Mouse (Mus musculus) neural tube, embryonic 15.5 days (tissue): ENCODE measurements around the gene Pla2g5. TPM values are rescaled to one million over a fixed set of nuclear protein-coding genes. Genes with fewer than 3 reads are reported as not detected.
A peak's percentile ranks its signal among the peaks of the same experiment; 100 is the strongest.

Experiments
- ATAC-seq: fragments of 200-750 bp; cut with Nextera tagmentation; 2 replicates; pipeline ENCODE4 v1.8.0; 2017; ENCODE audit warnings: mild to moderate bottlenecking, moderate TSS enrichment, moderate library complexity; ENCODE audit not compliant: low FRiP score
- H3K27ac ChIP-seq: fragments of 300-500 bp; sonication (generic); replicated peaks from 2 replicates; pipeline ENCODE4 v1.5.1; 2015; ENCODE audit warnings: mild to moderate bottlenecking, inconsistent platforms
- H3K27me3 ChIP-seq: fragments of 300-500 bp; sonication (generic); replicated peaks from 2 replicates; pipeline ENCODE4 v1.6.1; 2015; ENCODE audit warnings: inconsistent platforms
- H3K36me3 ChIP-seq: fragments of 300-500 bp; sonication (generic); 2 replicates; pipeline ENCODE4 v1.6.1; 2015; ENCODE audit warnings: inconsistent platforms
- H3K4me1 ChIP-seq: fragments of 300-500 bp; sonication (generic); 2 replicates; pipeline ENCODE4 v1.6.1; 2015; ENCODE audit warnings: inconsistent platforms
- H3K4me2 ChIP-seq: fragments of 300-500 bp; sonication (generic); 2 replicates; pipeline ENCODE4 v1.6.1; 2015; ENCODE audit warnings: inconsistent platforms, mild to moderate bottlenecking, moderate library complexity
- H3K4me3 ChIP-seq: fragments of 300-500 bp; sonication (generic); replicated peaks from 2 replicates; pipeline ENCODE4 v1.5.1; 2015; ENCODE audit warnings: mild to moderate bottlenecking, inconsistent platforms
- H3K9ac ChIP-seq: fragments of 300-500 bp; sonication (generic); replicated peaks from 2 replicates; pipeline ENCODE4 v1.6.1; 2015; ENCODE audit warnings: mild to moderate bottlenecking, inconsistent platforms
- H3K9me3 ChIP-seq: fragments of 300-500 bp; sonication (generic); replicated peaks from 2 replicates; pipeline ENCODE4 v1.6.1; 2016; ENCODE audit warnings: inconsistent platforms
- WGBS: fragments of 180-500 bp; shearing (Covaris S2); methylation state at CpG from one replicate; pipeline ENCODE4 v1.1.7; 2015; ENCODE audit warnings: mixed read lengths; 5-methylcytosine and 5-hydroxymethylcytosine counted together
- polyA plus RNA-seq: library from polyadenylated mRNA; unstranded; fragments of >200 nt; fragmentation: Nextera tagmentation; extraction: Ambion mirVana; gene quantifications from 2 replicates; pipeline ENCODE4 v1.2.1, GENCODE M21; 2015

The Pla2g5 gene
- polyA plus RNA-seq, 1 experiment from 2014 or later, result 0.24 TPM

DNA sequence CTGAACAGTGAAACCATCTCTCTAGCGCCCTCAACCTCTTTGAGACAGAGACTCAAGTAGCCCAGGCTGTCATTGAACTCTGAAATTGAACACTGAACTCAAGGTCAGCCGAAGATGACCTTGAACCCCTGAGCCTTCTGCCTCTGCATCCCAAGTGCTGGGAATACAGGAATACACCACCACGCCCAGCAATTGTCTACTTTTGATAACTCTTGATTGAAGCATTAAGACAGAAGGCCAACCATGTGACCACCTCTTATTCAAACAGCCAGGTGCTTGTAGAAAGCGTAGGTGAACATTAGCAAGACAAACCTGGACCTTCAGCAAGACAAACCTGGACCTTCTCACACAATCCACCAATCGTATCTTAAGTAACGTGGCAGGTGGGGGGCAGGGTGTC, 68.9 kb downstream of the Pla2g5 start:
- no peak overlapping the region for H3K27ac ChIP-seq
- WGBS, result 92% methylated on average over 6 of the region's 6 CpGs
- no peaks in the 10 kb centered on the region for H3K9me3 ChIP-seq
- no peaks in the 10 kb centered on the region for H3K27me3 ChIP-seq
- H3K4me3 ChIP-seq, result no peak overlapping the region
- no peak overlapping the region for H3K4me2 ChIP-seq
- no peak overlapping the region for H3K9ac ChIP-seq
- H3K4me1 ChIP-seq, result peaks cover 10% of the 10 kb centered on the region; the same call in 1 of the 2 replicates
- no peak for ATAC-seq
- H3K36me3 ChIP-seq, result no peaks in the 10 kb centered on the region

DNA sequence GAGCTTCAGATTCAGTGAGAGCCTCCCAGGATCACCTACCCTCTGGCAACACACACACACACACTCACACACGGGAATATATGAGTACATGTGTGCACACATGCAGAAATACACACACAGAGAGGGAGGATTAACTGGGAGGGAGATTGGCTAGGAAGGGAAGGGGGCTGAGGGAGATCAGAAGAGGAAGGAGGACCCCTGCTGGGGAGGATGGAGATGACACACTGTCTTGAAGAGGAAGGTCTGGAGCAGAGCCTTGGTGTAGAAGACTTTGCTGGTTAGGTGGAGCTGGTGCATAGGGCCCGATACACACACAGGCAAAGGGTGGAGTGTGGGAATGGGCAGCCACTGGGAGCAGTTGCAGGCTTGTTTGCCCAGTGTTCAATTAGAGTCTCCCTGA, 70.0 kb downstream of the Pla2g5 start:
- ATAC-seq, result 0 out of 2 replicates have a peak, but pooled peaks have one; percentile 45
- Histone ChIP-seq H3K9ac (no peak overlapping the region), H3K36me3 (no peaks in the 10 kb centered on the region), H3K27me3 (no peaks in the 10 kb centered on the region), H3K27ac (no peak overlapping the region; the same call in 1 of the 2 replicates), H3K4me3 (no peak overlapping the region), H3K4me1 (0 out of 2 replicates have a peak, but pooled peaks cover 5% of the 10 kb centered on the region), H3K4me2 (no peak overlapping the region), H3K9me3 (no peaks in the 10 kb centered on the region)
- 66% methylated on average over 2 of the region's 2 CpGs for WGBS

- H3K4me3 ChIP-seq, result no peak overlapping the region
- H3K4me1 ChIP-seq, result 0 out of 2 replicates have a peak, but pooled peaks cover 5% of the 10 kb centered on the region
- H3K27ac ChIP-seq, result no peak overlapping the region; the same call in 1 of the 2 replicates
- H3K9ac ChIP-seq, result no peak overlapping the region
- H3K27me3 ChIP-seq, result no peaks in the 10 kb centered on the region
- H3K9me3 ChIP-seq, result no peaks in the 10 kb centered on the region
- H3K36me3 ChIP-seq, result no peaks in the 10 kb centered on the region
- WGBS, result 72% methylated on average over 9 of the region's 9 CpGs
- ATAC-seq, result no peak
- H3K4me2 ChIP-seq, result no peak overlapping the region
These were observed 70.7 kb downstream of the Pla2g5 start for GRCm38 (mm10) chr4:138792599-138792998.

GRCm38 (mm10) chr4:138791452-138791851, 71.8 kb downstream of the Pla2g5 start:
- no peaks in the 10 kb centered on the region for H3K27me3 ChIP-seq
- ATAC-seq, result no peak
- H3K36me3 ChIP-seq, result no peaks in the 10 kb centered on the region
- no peak overlapping the region for H3K27ac ChIP-seq
- WGBS, result 67% methylated on average over 6 of the region's 6 CpGs
- no peaks in the 10 kb centered on the region for H3K9me3 ChIP-seq
- H3K4me3 ChIP-seq, result no peak overlapping the region
- 0 out of 2 replicates have a peak, but pooled peaks cover 5% of the 10 kb centered on the region for H3K4me1 ChIP-seq
- no peak overlapping the region for H3K4me2 ChIP-seq
- H3K9ac ChIP-seq, result no peak overlapping the region

DNA sequence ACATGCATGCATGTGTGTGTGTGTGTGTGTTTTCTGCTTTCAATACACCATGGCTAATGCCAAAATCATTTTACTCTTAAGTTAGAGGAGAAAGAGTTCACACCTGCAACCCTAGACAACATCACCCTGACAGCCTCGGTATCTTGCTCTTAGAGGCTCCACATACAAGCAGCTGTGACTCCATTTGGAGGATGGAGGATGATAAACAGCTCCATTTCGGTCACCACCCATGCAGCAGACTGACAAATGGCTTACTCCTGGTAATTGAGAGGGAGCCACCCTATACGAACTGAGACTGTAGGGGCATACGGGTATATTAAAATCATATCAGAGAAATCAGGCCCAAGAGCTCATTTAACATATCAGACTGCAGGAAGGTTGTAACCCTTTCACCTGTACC, 74.9 kb downstream of the Pla2g5 start:
- ATAC-seq, result no peak
- no peaks in the 10 kb centered on the region for H3K27me3 ChIP-seq
- H3K4me1 ChIP-seq, result 0 out of 2 replicates have a peak, but pooled peaks cover 2% of the 10 kb centered on the region
- no peak overlapping the region for H3K4me2 ChIP-seq
- no peak overlapping the region for H3K9ac ChIP-seq
- H3K27ac ChIP-seq, result no peak overlapping the region
- H3K9me3 ChIP-seq, result no peaks in the 10 kb centered on the region
- no peaks in the 10 kb centered on the region for H3K36me3 ChIP-seq
- H3K4me3 ChIP-seq, result no peak overlapping the region
- 67% methylated on average over 4 of the region's 4 CpGs for WGBS

GRCm38 (mm10) chr4:138786141-138786540, 77.1 kb downstream of the Pla2g5 start:
- 67% methylated on average over 4 of the region's 4 CpGs for WGBS
- no peak for ATAC-seq
- no peaks in the 10 kb centered on the region for H3K4me1 ChIP-seq

DNA sequence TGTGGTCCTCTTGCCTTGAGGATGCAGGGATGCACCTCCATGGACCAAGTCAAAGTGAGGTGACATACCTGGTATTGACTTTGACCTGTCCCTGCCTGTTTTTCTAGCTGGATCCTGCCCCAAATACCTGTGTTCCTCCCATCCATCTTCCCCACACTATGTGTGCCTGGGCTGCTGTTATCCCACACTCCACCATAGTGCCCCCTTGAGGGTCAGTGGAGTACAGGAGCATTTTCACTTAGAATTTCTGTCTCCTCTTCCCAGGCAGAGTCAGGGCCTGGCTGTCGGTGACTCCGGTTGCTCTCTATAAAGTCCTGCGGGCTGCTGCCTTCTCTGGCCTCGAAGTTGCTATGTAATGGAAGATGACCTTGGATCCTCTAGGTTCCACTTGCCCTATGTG, 77.6 kb downstream of the Pla2g5 start:
- no peaks in the 10 kb centered on the region for H3K9me3 ChIP-seq
- H3K27me3 ChIP-seq, result no peaks in the 10 kb centered on the region
- H3K27ac ChIP-seq, result no peak overlapping the region
- no peak overlapping the region for H3K4me3 ChIP-seq
- no peaks in the 10 kb centered on the region for H3K4me1 ChIP-seq
- H3K9ac ChIP-seq, result no peak overlapping the region
- H3K36me3 ChIP-seq, result no peaks in the 10 kb centered on the region
- H3K4me2 ChIP-seq, result no peak overlapping the region
- 57% methylated on average over 4 of the region's 4 CpGs for WGBS
- ATAC-seq, result no peak

More at GRCm38 (mm10) chr4:138786141-138786540, 77.1 kb downstream of the Pla2g5 start:
- no peak overlapping the region for H3K9ac ChIP-seq
- no peaks in the 10 kb centered on the region for H3K36me3 ChIP-seq
- no peaks in the 10 kb centered on the region for H3K9me3 ChIP-seq
- no peak overlapping the region for H3K4me2 ChIP-seq
- H3K27ac ChIP-seq, result no peak overlapping the region
- H3K4me3 ChIP-seq, result no peak overlapping the region
- H3K27me3 ChIP-seq, result no peaks in the 10 kb centered on the region

- no peak overlapping the region for H3K9ac ChIP-seq
- ATAC-seq, result no peak
- 80% methylated on average over 6 of the region's 6 CpGs for WGBS
- no peaks in the 10 kb centered on the region for H3K36me3 ChIP-seq
- no peaks in the 10 kb centered on the region for H3K27me3 ChIP-seq
- H3K4me3 ChIP-seq, result no peak overlapping the region
- no peaks in the 10 kb centered on the region for H3K9me3 ChIP-seq
- no peak overlapping the region for H3K27ac ChIP-seq
- H3K4me1 ChIP-seq, result peaks cover 15% of the 10 kb centered on the region
- no peak overlapping the region for H3K4me2 ChIP-seq
These were observed 81.2 kb downstream of the Pla2g5 start for GRCm38 (mm10) chr4:138782098-138782497.

GRCm38 (mm10) chr4:138780300-138780699, 83.0 kb downstream of the Pla2g5 start:
- Histone ChIP-seq H3K9ac (no peak overlapping the region), H3K9me3 (no peaks in the 10 kb centered on the region), H3K4me1 (peaks cover 23% of the 10 kb centered on the region), H3K4me2 (no peak overlapping the region), H3K36me3 (no peaks in the 10 kb centered on the region), H3K27me3 (no peaks in the 10 kb centered on the region), H3K4me3 (no peak overlapping the region), H3K27ac (no peak overlapping the region)
- no peak for ATAC-seq
- WGBS, result 91% methylated on average over 5 of the region's 5 CpGs

- no peaks in the 10 kb centered on the region for H3K27me3 ChIP-seq
- ATAC-seq, result peak; percentile 78
- peaks cover 23% of the 10 kb centered on the region for H3K4me1 ChIP-seq
- H3K9me3 ChIP-seq, result no peaks in the 10 kb centered on the region
- H3K9ac ChIP-seq, result no peak overlapping the region
- 31% methylated on average over 20 of the region's 20 CpGs for WGBS
- H3K4me2 ChIP-seq, result no peak overlapping the region
- H3K36me3 ChIP-seq, result no peaks in the 10 kb centered on the region
- H3K27ac ChIP-seq, result peak overlapping the region; percentile 81
- no peak overlapping the region for H3K4me3 ChIP-seq
These were observed 85.6 kb downstream of the Pla2g5 start for GRCm38 (mm10) chr4:138777417-138778407.

DNA sequence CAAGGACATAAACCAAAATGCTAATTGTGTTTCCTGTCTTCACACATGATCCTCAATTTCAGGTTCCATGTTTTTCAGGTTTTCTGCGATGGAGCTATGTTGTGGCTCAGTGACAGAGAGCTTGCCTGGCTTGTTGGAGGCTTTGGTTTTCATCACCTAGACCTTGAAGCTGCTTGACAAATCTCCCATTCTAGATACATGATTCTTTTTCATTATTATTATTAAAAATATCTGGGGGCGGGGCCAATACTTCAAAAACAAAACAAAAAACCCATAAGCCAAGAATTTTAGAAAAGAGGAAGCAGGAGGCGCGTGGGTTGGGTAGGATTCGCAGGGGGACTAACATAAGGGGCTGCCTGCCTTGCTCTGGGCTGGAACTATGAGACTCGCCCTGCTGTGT, 87.8 kb downstream of the Pla2g5 start, which contains the start of gene Pla2g2d:
Gene Pla2g2d (plus strand): TSS at position 301 of the 400 bp plus-strand sequence.
- Histone ChIP-seq H3K4me1 (peaks cover 23% of the 10 kb centered on the region), H3K27me3 (no peaks in the 10 kb centered on the region)
- ATAC-seq, result no peak

DNA sequence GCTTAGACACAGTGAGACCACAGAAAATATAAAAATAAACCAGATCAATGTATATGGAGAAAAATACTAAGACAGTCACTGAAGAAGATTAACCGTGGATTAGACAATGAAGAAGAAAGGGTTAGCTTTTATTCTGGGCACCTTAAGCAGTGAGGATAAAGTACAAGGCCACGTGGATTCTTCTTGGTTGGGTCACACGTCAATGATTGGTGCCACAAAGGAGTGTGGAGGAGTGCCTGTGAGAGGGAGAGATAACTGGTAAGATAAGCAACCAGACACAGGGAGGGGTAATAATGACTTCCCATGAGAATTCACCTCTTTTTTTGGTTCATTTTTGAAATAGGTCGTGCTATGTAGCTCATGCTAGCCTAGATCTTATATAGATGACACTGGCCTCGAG, 90.9 kb downstream of the Pla2g5 start:
- ATAC-seq, result no peak
- H3K36me3 ChIP-seq, result no peaks in the 10 kb centered on the region
- H3K27ac ChIP-seq, result no peak overlapping the region
- peaks cover 11% of the 10 kb centered on the region for H3K4me1 ChIP-seq
- no peak overlapping the region for H3K9ac ChIP-seq
- no peak overlapping the region for H3K4me2 ChIP-seq
- H3K4me3 ChIP-seq, result no peak overlapping the region
- no peaks in the 10 kb centered on the region for H3K9me3 ChIP-seq
- H3K27me3 ChIP-seq, result no peaks in the 10 kb centered on the region
- 84% methylated on average over 5 of the region's 5 CpGs for WGBS

More for the DNA sequence above, 87.8 kb downstream of the Pla2g5 start, which contains the start of gene Pla2g2d:
- no peak within 1 kb of the TSS for H3K9ac ChIP-seq
- no peak within 1 kb of the TSS for H3K4me3 ChIP-seq
- 89% methylated on average over 6 of the region's 6 CpGs for WGBS
- peak within 1 kb of the TSS; percentile 81 for H3K27ac ChIP-seq
- no peaks in the 10 kb centered on the region for H3K36me3 ChIP-seq
- no peak within 1 kb of the TSS for H3K4me2 ChIP-seq
- H3K9me3 ChIP-seq, result no peaks in the 10 kb centered on the region
